Mouse (Mus musculus): ENCODE data around the gene Tox3.

The Tox3 gene

DNA sequence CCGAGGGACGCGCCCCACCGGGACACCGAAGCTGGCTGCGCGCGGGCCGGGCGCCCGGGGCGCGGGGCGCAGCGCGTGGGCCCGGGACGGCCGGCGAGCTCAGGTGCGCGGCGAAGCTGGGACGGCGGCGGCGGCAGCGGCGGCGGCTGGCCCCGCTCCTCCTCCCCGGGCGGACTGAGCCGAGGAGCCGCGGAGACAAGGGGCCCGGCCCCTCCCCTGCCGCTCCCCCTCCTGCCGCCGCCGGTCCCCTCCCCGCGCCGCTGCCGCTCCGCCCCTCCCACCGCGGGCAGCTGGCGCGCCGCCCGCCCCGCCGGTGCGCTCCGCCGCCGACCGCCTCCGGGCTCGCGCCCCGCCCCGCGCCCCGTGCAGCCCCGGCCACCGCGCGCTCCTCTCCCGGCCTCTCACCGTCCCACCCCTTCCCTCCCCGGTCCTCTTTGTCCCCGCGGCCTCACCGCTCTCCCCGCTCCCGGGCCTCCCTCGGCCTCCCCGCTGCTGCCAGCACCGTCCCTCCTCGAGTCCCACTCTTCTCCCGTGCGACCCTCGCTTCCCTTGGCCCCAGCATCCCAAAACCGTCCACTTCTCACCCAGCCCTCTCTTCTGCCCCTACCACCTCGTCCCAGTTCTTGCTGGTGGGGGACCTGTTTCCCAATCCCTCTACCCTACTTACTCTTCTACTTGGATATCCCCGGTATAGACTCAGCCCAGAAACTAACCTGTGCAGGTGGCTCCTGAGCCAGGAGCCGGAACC, at the start of gene Tox3:
Tox3 (minus strand) TSS at position 166 of the 748 bp plus-strand sequence.
- peak; percentile 60 for DNase-seq (ENCODE audit: low spot score)

- no peak for DNase-seq (ENCODE audit: low spot score)
These were observed 44.5 kb upstream of the Tox3 start for GRCm38 (mm10) chr8:90392643-90393042.

DNA sequence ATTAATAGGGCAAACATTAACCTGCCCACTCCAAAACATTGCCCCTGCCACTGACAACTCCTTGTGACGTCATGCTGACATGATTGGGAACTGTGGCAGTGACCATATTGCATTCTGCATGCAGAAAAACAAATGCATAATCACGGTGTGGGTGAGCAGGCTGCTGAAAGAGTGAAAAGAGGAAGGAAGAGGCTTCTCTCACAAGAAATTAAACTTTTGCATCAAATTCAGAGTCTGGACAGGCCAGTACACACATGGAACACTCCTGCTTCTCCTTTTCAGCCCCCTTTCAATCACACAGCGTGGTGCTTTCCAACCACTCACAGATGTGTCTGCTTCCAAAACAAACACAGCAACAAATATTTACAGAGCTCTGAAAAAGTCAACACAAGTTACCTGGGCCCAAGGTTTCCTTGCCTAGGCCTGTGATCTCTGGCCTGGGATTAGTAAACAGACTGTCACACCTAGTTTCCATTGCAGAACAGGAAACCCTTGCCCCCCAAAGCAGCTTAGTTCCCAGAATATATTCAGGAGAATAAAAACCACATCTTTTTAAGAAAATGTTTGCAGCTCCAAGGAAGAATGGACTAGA, 43.4 kb upstream of the Tox3 start:
- DNase-seq (ENCODE audit: low spot score), result no peak

GRCm38 (mm10) chr8:90390827-90391226, 42.7 kb upstream of the Tox3 start:
- DNase-seq (ENCODE audit: low spot score), result no peak

- DNase-seq (ENCODE audit: low spot score), result no peak
These were observed 30.9 kb upstream of the Tox3 start for GRCm38 (mm10) chr8:90379064-90379463.

GRCm38 (mm10) chr8:90378036-90378435, 29.9 kb upstream of the Tox3 start:
- DNase-seq (ENCODE audit: low spot score), result no peak

DNA sequence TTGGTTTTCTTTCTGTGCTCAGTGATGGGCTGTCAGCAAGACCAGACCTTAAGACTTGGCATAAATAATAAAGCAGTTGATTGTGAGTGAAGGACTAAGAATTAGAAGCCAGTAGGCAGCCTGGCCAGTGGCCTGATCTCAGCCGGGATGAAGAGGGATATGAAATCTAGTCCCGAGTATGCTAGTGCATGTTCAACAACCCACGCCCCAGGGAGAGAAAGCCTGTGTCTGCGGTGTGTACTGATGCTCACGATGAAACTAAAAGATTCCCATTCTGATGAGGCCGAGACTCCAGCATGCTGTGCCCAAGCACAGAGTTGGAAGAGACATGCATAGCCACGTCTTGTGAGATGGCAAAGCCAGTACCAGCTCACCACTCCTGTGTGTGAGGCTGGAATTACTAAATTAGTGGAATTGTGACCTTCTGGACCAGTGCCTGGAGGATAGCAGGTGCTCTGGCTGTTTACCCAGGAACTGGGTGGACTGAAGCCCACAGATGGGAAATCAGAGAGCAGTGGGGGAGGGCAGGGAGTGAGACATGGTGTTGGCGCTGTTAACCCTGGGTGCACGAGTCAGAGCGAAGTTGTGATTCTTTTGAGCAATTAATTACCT, 23.6 kb upstream of the Tox3 start:
- DNase-seq (ENCODE audit: low spot score), result no peak

GRCm38 (mm10) chr8:90369876-90370275, 21.7 kb upstream of the Tox3 start:
- DNase-seq (ENCODE audit: low spot score), result no peak

GRCm38 (mm10) chr8:90356729-90357128, 8.6 kb upstream of the Tox3 start:
- no peak for DNase-seq (ENCODE audit: low spot score)

DNA sequence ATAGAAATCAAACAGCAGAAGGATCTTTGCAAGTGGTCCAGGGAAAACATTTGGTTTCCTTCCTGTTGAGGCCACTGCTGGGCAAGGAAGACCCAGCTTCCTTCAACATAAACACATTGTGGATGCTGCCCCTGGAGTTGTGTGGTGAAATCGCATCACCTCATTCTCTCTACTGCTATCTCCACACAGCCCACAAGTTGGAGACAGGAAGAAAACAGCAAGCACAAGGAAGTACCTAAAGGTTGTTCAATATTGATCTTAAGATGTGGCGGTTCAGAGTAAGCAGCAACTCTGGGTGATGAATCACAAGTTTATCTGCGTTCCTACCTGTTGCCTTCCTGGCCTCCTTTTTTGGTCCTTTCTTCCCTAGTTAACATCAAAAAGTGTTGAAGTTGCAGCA, 6.6 kb upstream of the Tox3 start:
- no peak for DNase-seq (ENCODE audit: low spot score)

DNA sequence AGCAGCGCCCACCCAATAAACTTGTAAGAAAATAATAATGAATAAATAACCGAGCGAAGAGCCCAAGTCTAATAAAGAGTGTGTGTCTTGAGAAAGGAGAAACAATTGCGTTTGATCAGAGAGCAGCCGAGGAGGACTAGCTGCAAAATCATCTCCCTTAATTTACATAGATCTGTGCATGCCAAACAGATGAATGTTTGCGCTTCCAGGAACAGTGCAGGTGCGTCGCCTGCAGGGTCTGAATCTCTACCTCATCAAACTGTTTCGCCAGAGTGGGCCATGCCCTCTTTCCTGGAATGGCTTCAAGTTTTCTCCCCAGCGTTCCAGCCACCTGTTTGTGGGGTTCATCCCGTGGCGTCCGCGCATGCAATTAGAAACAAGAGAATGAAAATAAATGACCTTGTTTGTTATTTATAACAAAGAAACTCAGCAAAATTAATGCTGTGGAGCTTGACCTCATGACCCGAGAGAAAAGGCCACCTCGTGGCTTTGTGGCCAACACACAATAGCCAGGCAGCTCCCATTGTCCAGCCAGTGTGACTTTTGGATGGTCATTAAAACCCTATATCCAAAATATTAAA, 5.9 kb upstream of the Tox3 start:
- no peak for DNase-seq (ENCODE audit: low spot score)

GRCm38 (mm10) chr8:90353499-90353898, 5.4 kb upstream of the Tox3 start:
- DNase-seq (ENCODE audit: low spot score), result no peak

- DNase-seq (ENCODE audit: low spot score), result no peak
These were observed 4.8 kb upstream of the Tox3 start for GRCm38 (mm10) chr8:90352991-90353390.

DNA sequence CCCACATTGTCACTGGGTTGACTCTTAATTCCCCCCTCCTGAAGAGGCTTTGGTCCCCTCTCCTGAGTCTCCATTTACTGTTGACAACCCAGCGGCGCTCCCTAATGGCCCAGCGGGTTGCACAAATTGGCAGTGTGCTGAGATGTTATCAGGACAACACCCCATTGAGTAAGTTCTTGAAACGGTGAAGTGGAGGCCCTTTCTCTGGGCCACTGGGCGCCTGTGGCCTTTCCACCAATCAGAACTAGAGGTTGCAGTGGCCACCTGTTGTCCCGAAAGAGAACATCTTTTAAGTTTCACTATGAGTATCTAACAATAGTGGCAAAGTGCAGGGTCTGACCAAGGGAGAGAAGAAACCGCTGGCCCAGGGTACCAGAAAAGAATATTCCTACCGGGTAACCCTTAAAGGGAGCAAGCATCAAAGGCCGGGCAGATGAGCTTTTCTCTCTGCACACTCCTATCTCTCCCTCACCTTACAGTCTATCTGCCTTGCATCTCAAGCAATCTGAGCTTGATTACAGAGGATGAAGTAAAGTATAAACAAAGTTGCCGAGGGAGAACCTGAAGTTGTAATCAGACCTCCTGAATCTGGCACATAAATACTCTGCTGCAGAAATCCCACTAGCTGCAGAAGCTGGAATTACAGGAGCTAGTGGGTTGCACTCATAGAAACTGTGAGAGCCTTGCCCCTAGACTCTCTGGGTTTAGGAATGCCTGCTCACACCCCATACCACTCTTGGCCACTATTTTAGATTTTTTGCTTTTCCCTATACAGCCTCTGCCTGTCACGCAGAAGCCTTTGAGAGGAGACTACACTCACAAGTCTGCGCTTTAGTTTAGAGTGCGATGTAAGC, 1.8 kb upstream of the Tox3 start:
- DNase-seq (ENCODE audit: low spot score), result no peak

- DNase-seq (ENCODE audit: low spot score), result no peak
These were observed 962 bp upstream of the Tox3 start for GRCm38 (mm10) chr8:90348926-90349683.

DNA sequence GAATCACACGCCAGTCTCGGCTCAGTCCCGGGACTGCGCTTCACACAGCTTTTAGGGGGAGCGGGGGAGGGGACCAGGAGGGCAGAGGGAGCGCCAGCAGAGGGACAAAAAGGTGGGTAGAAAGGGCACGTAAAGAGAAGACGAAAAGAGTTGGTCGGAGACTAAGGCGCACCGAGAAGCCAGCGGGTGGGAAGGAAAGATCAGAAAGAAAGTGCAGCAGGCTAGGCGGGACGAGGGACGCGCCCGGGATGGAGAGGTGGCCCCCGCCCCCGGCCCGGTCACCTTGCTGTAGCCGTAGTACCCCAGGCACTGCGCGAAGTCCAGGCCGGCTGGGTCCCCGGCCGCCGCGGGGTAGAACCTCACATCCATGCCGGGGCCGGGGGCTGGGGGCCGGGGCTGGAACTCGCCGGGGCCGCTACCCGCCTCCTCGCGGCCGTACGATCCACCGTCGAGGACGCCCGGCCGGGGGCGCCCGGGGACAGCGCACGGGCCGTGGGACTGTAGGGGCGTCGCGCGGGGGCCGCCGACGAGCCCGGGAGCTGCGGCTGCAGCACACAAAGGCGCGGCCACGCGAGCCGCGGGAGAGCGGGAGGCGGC, 464 bp downstream of the Tox3 start:
- peak; percentile 25 for DNase-seq (ENCODE audit: low spot score)

DNA sequence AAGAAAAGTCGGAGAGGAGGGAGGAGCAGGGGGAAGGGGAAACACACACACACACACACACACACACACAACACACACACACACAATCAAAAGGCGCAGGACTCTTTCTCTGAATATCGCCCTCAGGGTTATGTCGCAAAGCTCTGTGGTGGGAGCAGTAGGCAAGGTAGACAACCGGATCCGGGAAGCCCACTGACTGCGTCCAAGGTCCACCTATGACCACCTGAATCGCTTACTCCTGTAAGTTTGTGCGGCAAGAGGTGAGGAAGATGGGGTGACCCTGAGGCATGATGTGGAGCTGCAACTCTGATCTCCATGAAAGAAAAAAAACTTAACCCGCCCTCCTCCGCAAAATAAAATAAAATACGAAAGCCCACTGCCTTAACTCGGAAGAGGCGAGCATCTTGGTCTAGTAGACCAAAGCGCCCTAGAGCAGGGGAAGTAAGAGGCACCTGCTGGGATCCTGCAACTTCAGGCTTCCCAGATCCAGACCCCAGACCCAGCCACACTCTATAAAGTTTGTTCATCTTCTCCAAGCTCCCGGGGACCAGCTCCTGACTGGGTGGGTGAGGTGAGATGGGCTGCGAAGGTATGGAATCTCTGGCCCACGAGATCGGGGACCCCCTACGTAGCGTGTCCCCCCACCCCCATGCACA, 1.1 kb downstream of the Tox3 start:
- no peak for DNase-seq (ENCODE audit: low spot score)

GRCm38 (mm10) chr8:90346138-90346879, 1.8 kb downstream of the Tox3 start:
- DNase-seq (ENCODE audit: low spot score), result no peak

DNA sequence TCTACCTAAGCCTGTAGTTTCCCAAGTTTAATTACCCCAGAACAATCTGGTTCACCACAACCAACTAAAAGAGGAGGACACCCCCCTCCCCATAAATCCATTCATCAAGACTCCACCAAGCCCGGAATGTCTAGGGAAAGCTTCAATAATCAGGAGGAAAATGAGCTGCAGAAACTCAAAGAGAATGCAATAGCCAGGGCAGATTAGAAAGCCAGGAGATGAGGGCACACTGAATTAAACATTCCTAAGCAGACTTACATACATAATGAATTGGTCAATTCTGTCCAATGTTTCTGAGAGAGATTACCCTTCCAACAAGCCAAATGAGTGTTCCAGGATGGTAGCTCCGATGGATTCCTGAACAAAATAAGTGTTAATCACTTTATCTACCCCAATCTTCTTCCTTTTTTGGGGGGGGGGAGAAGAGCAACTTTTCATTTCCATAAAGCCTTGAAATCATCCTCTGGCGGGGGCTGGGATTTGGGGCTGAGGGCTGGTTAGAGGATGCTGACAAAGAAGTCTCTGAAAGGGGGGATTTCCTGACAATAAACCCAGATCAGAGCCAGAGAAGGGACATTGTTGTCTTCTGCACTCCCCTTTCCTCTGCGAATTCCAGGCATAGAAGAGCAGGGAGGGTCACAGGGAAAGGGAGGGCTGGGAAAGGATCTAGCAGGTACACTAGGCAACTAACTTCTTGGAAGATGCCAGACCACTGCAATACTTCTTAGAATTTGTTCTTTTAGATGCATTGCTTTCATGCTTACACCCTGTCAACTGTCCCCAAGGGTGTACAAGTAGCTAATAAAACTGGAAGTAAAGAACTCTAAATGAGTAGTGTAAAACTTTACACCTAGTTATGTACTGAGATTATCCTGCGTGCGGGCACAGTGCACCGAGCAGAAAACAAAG, 17.5 kb downstream of the Tox3 start:
- DNase-seq (ENCODE audit: low spot score), result no peak
